Mouse (Mus musculus) midbrain, embryonic 12.5 days (tissue): ENCODE data around the gene Rabgap1. TPM values are rescaled to one million over a fixed set of nuclear protein-coding genes. Genes with fewer than 3 reads are reported as not detected.

Source experiments
- ATAC-seq: fragments of 200-750 bp; cut with Nextera tagmentation; 2 replicates; pipeline ENCODE4 v1.8.0; 2017; ENCODE audit warnings: low read depth, moderate TSS enrichment, moderate library complexity; ENCODE audit not compliant: low FRiP score
- H3K27ac ChIP-seq: fragments of 300-500 bp; sonication (generic); replicated peaks from 2 replicates; pipeline ENCODE4 v1.5.1; 2016; ENCODE audit warnings: mild to moderate bottlenecking
- H3K27me3 ChIP-seq: fragments of 300-500 bp; sonication (generic); 2 replicates; pipeline ENCODE4 v1.6.1; 2016; ENCODE audit warnings: mild to moderate bottlenecking
- H3K36me3 ChIP-seq: fragments of 300-500 bp; sonication (generic); 2 replicates; pipeline ENCODE4 v1.6.1; 2016
- H3K4me1 ChIP-seq: fragments of 300-500 bp; sonication (generic); 2 replicates; pipeline ENCODE4 v1.6.1; 2016
- H3K4me2 ChIP-seq: fragments of 300-500 bp; sonication (generic); replicated peaks from 2 replicates; pipeline ENCODE4 v1.6.1; 2016; ENCODE audit warnings: mild to moderate bottlenecking, moderate library complexity
- H3K4me3 ChIP-seq: fragments of 300-500 bp; sonication (generic); 2 replicates; pipeline ENCODE4 v1.5.1; 2016; ENCODE audit warnings: mild to moderate bottlenecking
- H3K9ac ChIP-seq: fragments of 300-500 bp; sonication (generic); replicated peaks from 2 replicates; pipeline ENCODE4 v1.6.1; 2016; ENCODE audit warnings: mild to moderate bottlenecking, moderate library complexity
- H3K9me3 ChIP-seq: fragments of 300-500 bp; sonication (generic); 2 replicates; pipeline ENCODE4 v1.6.1; 2016; ENCODE audit warnings: mild to moderate bottlenecking
- WGBS: fragments of 180-500 bp; shearing (Covaris S2); methylation state at CpG from one replicate; pipeline ENCODE4 v1.1.7; 2016; 5-methylcytosine and 5-hydroxymethylcytosine counted together
- polyA plus RNA-seq: library from polyadenylated mRNA; unstranded; fragments of >200 nt; fragmentation: Nextera tagmentation; extraction: Ambion mirVana; gene quantifications from 2 replicates; pipeline ENCODE4 v1.2.1, GENCODE M21; 2016

The Rabgap1 gene
- polyA plus RNA-seq, 1 experiment from 2014 or later, result 70.5 TPM

DNA sequence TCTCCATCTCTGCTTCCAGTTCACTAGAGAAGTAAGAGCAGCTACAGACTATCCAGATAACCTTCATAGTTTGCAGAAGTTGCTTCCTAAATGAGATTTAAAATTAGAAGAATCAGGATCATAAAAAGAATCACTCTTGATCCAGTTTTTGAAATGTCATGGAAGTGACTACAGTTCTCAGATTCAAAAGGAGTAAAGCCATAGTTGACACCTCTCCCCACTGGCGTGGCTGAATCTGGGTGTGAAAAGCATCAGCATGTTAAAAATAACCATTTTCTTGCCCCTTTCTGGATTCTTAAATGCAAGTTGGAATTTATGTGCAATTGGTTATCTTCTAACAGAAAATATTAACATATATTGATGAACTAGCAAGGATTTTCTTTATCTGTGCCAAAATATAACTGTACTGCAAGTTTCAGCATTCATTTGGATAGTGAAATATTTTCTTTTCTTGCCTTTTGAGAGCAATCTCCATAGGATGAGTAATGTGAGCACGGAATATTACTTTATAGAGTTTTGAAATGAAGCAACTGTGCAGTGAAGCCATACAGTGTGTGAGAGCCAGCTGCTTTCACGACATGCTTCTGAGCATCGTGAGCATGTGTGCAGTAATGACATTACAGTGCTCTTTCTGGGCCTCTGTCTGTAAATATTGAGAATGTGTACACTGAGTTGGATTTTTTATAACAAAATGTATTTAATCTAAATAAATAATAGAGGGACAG lies 75.6 kb downstream of the Rabgap1 start:
- H3K4me2 ChIP-seq, result peak overlapping the region; percentile 38; the same call in 1 of the 2 replicates
- peaks cover 12% of the 10 kb centered on the region for H3K4me1 ChIP-seq
- no peak for ATAC-seq
- WGBS, result 91% methylated on average over 4 of the region's 4 CpGs
- peaks cover 8% of the 10 kb centered on the region; the same call in 1 of the 2 replicates for H3K36me3 ChIP-seq
- no peak overlapping the region for H3K9ac ChIP-seq
- H3K4me3 ChIP-seq, result no peak overlapping the region
- H3K27ac ChIP-seq, result no peak overlapping the region
- no peaks in the 10 kb centered on the region for H3K27me3 ChIP-seq
- H3K9me3 ChIP-seq, result no peaks in the 10 kb centered on the region

DNA sequence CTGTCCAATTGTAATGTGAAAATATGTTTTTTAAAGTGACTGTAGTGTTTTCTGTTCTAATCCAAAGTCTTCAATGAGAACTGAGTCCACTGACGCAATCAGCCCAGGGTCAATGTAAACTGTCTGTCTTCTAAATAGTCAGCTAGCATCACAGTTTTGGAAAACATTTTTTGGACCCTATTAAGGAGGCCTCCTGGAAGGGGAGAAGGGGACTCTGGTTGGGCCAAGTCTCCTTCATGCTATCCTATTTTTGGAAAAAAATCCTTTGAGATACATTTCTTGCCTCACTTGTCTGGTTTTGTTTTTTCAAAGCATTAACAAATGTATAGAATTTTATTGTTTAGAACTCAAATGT lies 76.2 kb downstream of the Rabgap1 start:
- no peak for ATAC-seq
- 85% methylated on average over 1 of the region's 1 CpGs for WGBS
- Histone ChIP-seq H3K4me1 (peaks cover 12% of the 10 kb centered on the region), H3K27ac (no peak overlapping the region), H3K36me3 (peaks cover 8% of the 10 kb centered on the region; the same call in 1 of the 2 replicates), H3K4me2 (no peak overlapping the region), H3K9me3 (no peaks in the 10 kb centered on the region), H3K27me3 (no peaks in the 10 kb centered on the region), H3K9ac (no peak overlapping the region), H3K4me3 (no peak overlapping the region)

DNA sequence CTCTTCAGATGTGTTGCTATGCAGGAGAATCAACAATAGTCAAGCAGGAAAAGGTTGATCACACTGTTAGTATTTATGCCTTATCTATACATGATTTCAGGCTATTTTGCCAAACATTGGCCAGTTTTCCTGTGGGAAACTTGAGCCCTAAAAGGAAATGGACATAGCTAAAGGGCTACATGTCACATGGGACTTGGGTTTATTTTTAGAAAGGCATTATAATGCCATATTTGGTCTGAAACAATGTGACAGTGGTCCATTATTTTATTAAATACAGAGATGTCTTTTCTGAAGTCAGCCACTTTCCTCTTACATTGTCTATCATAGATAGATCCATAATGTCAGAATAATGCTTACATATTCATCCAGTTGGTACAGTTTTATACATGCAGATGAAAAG lies 84.5 kb downstream of the Rabgap1 start:
- no peak overlapping the region for H3K27ac ChIP-seq
- ATAC-seq, result no peak
- H3K9ac ChIP-seq, result no peak overlapping the region
- H3K9me3 ChIP-seq, result no peaks in the 10 kb centered on the region
- no peak overlapping the region for H3K4me3 ChIP-seq
- no peaks in the 10 kb centered on the region for H3K4me1 ChIP-seq
- no peak overlapping the region for H3K4me2 ChIP-seq
- 0 out of 2 replicates have a peak, but pooled peaks cover 4% of the 10 kb centered on the region for H3K36me3 ChIP-seq
- no peaks in the 10 kb centered on the region for H3K27me3 ChIP-seq

DNA sequence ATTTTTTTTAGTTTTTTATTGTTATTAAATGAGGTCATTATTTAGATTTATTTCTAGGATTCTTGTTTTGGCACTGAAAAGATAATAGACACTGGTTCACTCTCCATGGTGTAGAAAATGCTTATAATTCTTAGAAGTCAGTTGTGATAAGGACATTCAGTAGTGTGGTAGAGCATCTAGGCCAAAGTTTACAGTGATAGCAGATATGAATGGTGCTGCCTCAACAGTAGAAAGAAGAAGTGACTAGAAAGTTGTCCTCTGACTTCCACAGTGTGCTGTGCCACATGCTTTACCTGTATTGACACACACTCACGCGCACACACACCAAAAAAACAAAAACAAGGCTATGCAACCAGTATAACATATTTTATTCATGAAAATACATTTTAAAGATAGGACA lies 86.3 kb downstream of the Rabgap1 start:
- WGBS, result 94% methylated on average over 2 of the region's 2 CpGs
- H3K27me3 ChIP-seq, result no peaks in the 10 kb centered on the region
- H3K9ac ChIP-seq, result no peak overlapping the region
- H3K4me2 ChIP-seq, result no peak overlapping the region
- peaks cover 14% of the 10 kb centered on the region for H3K36me3 ChIP-seq
- no peaks in the 10 kb centered on the region for H3K4me1 ChIP-seq
- H3K27ac ChIP-seq, result no peak overlapping the region
- H3K4me3 ChIP-seq, result no peak overlapping the region
- ATAC-seq, result no peak
- no peaks in the 10 kb centered on the region for H3K9me3 ChIP-seq

DNA sequence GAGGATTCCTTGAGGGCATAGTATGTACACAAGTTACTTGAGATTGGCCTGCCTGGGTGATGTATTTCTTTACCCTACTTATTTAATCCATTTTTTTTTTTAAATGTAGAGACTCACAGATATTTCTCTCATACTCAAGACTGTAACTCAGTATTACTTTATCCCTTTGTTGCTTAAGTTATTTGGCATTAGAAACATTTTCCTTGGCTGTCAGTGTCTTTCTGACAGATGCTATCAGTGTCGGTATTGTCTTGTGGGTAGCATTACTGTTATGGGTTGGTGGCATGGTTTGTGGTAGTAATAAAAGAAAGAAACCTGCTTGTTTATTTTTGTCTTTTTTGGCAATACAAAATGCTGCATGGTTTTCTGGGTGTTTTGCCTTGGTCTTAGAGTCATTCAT lies 87.7 kb downstream of the Rabgap1 start:
- ATAC-seq, result no peak
- no peak overlapping the region for H3K27ac ChIP-seq
- WGBS, result 100% methylated on average over 1 of the region's 1 CpGs
- peaks cover 27% of the 10 kb centered on the region for H3K36me3 ChIP-seq
- H3K9ac ChIP-seq, result no peak overlapping the region
- no peak overlapping the region for H3K4me2 ChIP-seq
- no peak overlapping the region for H3K4me3 ChIP-seq
- no peaks in the 10 kb centered on the region for H3K27me3 ChIP-seq
- H3K9me3 ChIP-seq, result no peaks in the 10 kb centered on the region
- H3K4me1 ChIP-seq, result no peaks in the 10 kb centered on the region

DNA sequence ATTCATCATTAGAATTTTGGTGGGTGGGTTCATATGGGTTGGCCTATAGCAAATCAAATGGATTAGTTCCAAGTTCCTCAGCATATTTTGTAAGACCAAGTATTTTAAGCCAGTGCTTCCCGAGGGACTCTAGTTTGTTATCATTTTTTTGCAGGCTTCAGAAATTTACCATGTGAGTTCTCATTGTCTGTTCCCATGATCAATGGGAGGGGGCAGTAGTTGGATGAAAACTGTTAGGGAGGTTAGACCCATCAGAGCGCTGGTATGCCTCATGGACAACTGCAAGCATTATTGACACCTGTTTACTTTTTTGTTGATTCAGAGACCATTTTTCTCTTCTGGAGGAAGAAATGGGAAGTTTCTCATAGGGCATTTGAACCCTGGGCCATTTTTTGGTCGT lies 88.6 kb downstream of the Rabgap1 start:
- no peak overlapping the region for H3K4me3 ChIP-seq
- ATAC-seq, result no peak
- no peak overlapping the region for H3K4me2 ChIP-seq
- no peak overlapping the region for H3K27ac ChIP-seq
- WGBS, result 84% methylated on average over 3 of the region's 3 CpGs
- no peak overlapping the region for H3K9ac ChIP-seq
- H3K4me1 ChIP-seq, result no peaks in the 10 kb centered on the region
- H3K36me3 ChIP-seq, result peaks cover 27% of the 10 kb centered on the region
- H3K27me3 ChIP-seq, result no peaks in the 10 kb centered on the region
- H3K9me3 ChIP-seq, result no peaks in the 10 kb centered on the region

DNA sequence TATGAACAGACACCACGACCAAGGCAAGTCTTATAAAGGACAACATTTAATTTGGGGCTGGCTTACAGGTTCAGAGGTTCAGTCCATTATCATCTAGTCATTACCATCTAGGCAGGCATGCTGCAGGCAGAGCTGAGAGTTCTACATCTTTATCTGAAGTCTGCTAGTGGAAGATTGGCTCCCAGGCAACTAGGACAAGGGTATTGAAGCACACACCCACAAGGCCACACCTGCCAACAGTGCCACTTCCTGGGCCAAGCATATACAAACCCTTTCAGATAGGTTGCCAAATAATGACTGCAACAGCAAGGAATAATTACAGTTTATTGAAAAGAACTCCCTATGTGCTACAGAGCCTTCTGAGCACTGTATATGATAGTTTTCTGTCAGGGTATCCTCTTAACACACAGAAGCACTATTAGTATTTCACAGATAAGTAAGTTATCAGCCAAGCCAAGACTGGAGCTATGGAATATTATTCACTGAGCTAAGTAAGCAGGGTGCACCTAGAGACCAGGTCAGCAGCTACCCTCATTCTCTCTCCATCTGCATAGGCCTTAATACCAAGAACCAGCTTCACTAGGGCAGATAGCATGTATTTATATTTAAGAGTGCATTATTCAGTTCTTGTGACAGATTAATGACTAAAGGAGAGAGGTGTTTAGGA lies 106.4 kb downstream of the Rabgap1 start:
- Histone ChIP-seq H3K9me3 (no peaks in the 10 kb centered on the region), H3K4me1 (no peaks in the 10 kb centered on the region), H3K4me3 (no peak overlapping the region), H3K4me2 (no peak overlapping the region), H3K9ac (no peak overlapping the region), H3K27ac (no peak overlapping the region), H3K36me3 (peaks cover 60% of the 10 kb centered on the region), H3K27me3 (no peaks in the 10 kb centered on the region)
- 94% methylated on average over 1 of the region's 1 CpGs for WGBS
- ATAC-seq, result no peak

DNA sequence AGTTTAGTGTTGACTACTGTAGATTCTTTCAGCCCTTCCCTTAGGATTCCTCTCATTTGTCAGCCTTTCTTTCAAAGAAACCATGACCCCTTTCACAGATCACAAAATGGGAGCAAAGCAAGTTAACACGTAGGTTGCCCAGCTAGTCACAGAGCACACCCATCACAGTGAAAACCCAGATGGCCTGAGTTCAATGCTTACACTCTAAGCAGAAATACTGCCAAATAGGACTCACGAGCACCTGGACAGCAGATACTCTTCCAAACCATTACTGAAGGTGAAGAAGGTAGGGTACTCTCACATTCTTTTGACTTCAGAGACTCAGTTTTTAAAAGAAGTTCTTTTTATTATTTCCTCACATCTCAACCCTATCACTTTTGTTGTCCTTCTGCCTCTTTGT lies 113.3 kb downstream of the Rabgap1 start:
- no peak overlapping the region for H3K27ac ChIP-seq
- no peak for ATAC-seq
- H3K9ac ChIP-seq, result no peak overlapping the region
- no peak overlapping the region for H3K4me2 ChIP-seq
- H3K27me3 ChIP-seq, result no peaks in the 10 kb centered on the region
- H3K4me3 ChIP-seq, result no peak overlapping the region
- H3K36me3 ChIP-seq, result peaks cover 81% of the 10 kb centered on the region
- H3K4me1 ChIP-seq, result no peaks in the 10 kb centered on the region
- 75% methylated on average over 2 of the region's 2 CpGs for WGBS
- no peaks in the 10 kb centered on the region for H3K9me3 ChIP-seq

DNA sequence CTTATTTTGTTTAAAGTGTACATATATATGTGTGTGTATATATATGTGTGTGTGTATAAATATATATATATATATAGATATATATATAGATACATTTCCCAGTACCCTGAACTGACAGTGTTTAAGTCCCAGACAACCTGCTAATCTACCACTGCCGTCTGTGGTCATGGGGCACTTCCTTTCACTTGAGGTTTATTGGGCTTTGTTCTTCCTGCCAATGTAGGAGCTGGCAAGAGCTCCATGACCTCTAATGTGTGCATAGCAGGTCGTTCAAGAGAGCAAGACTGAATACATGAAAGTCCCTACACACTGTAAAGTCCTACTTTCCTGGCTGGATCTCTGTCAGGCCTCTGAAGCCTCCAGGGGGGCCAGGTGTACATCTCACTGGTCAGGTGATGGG lies 122.5 kb downstream of the Rabgap1 start:
- H3K36me3 ChIP-seq, result peaks cover 79% of the 10 kb centered on the region
- H3K27ac ChIP-seq, result no peak overlapping the region
- H3K4me3 ChIP-seq, result no peak overlapping the region
- no peaks in the 10 kb centered on the region for H3K9me3 ChIP-seq
- ATAC-seq, result no peak
- H3K4me1 ChIP-seq, result no peaks in the 10 kb centered on the region
- WGBS, result 83% methylated on average over 2 of the region's 2 CpGs
- H3K27me3 ChIP-seq, result no peaks in the 10 kb centered on the region
- H3K4me2 ChIP-seq, result no peak overlapping the region
- no peak overlapping the region for H3K9ac ChIP-seq

DNA sequence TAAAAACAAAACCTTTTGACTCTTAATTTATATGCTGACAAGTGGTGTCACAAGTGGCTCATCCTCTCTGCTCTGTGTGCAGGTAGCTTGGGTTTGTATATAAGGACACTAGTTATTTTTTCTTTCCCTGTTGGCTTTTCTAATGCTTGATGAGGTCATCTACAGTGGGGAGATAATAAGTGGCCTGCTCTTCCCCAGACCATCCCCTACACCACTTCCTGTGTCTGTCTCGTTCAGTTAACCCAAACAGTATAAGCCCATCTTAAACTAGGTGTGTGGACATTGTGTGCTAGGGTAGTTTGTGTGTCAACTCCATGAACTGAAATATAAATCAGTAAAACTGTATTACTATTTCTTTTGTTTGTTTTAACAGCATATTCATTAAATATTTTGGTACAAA lies 123.0 kb downstream of the Rabgap1 start:
- no peaks in the 10 kb centered on the region for H3K27me3 ChIP-seq
- no peak overlapping the region for H3K27ac ChIP-seq
- no peak overlapping the region for H3K4me2 ChIP-seq
- no peaks in the 10 kb centered on the region for H3K4me1 ChIP-seq
- H3K9me3 ChIP-seq, result no peaks in the 10 kb centered on the region
- ATAC-seq, result no peak
- H3K36me3 ChIP-seq, result peaks cover 74% of the 10 kb centered on the region
- no peak overlapping the region for H3K9ac ChIP-seq
- H3K4me3 ChIP-seq, result no peak overlapping the region
- WGBS, result 84% methylated on average over 1 of the region's 1 CpGs

DNA sequence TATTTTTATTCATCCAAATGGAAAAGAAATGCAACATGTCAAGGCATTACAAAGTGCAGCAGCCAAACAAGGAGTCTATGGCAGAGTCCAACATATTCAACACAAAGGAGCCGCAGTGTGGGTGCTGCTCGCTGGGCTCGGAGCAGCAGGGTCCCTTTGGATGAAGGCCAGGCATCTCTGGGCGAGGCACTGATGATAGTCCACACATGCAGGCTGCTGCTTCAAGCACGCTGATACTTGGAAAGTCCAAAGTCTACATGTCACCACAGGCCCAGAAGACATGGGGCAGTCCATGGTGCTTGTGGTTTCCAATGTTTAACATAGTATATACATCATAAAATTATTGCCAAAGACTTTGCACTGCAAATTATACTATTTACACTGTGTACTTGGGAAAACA lies 126.8 kb downstream of the Rabgap1 start:
- no peaks in the 10 kb centered on the region for H3K27me3 ChIP-seq
- WGBS, result 93% methylated on average over 5 of the region's 5 CpGs
- no peak overlapping the region for H3K4me3 ChIP-seq
- H3K36me3 ChIP-seq, result peaks cover 44% of the 10 kb centered on the region
- no peak for ATAC-seq
- H3K9me3 ChIP-seq, result no peaks in the 10 kb centered on the region
- H3K9ac ChIP-seq, result no peak overlapping the region
- H3K27ac ChIP-seq, result no peak overlapping the region
- no peaks in the 10 kb centered on the region for H3K4me1 ChIP-seq
- H3K4me2 ChIP-seq, result no peak overlapping the region

DNA sequence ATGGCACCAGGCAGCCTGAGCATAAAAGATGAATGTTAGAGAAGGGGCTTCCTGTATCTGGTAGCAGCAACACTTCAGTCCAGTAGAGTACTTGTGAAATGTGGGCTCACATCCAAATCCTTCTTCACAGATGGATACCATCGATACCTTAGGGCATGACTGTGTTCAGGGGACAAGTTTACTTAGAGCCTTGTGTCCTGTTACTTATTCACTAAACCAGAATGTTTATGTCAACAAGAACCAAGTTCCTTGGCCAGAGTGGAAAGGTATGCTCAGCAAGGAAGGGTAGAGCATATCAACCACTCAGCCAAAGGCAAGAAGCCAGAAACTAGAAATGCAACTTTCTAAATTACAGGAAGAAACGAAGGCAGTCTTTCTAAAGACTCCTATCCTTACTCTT lies 127.6 kb downstream of the Rabgap1 start:
- H3K27ac ChIP-seq, result no peak overlapping the region
- WGBS, result 98% methylated on average over 2 of the region's 2 CpGs

More for the DNA sequence above, 127.6 kb downstream of the Rabgap1 start:
- H3K4me2 ChIP-seq, result no peak overlapping the region
- peaks cover 38% of the 10 kb centered on the region for H3K36me3 ChIP-seq
- no peak overlapping the region for H3K4me3 ChIP-seq
- no peak for ATAC-seq
- H3K27me3 ChIP-seq, result no peaks in the 10 kb centered on the region
- H3K9ac ChIP-seq, result no peak overlapping the region
- no peaks in the 10 kb centered on the region for H3K4me1 ChIP-seq
- no peaks in the 10 kb centered on the region for H3K9me3 ChIP-seq
